In the genomic region with DNA sequence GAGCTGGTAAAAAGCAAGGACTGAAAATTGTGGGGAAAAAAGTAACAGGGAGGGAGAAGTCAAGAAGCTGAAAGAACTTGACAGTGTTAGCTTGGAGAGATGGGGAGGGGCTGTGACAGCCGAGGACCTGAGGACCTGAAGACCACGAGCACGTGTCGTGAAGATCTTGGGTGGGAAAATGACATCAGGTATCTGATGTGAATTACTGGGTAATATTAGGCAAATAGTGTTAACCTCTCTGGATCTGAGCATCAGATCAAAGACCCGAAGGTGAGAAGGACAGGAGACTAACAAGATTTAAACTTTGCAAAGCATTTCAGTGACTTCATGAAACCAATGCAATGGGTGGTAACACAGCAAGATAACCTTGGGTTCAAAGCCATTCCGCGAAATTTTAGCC, we compare ENCODE assay signal across 8 mouse cellular contexts. TPM values are rescaled to one million over a fixed set of nuclear protein-coding genes. Genes with fewer than 3 reads are reported as not detected.
A peak's percentile ranks its signal among the peaks of the same experiment; 100 is the strongest.
DNase-seq lines count a peak whose midpoint lies in the region; ATAC-seq and TF ChIP-seq lines count a peak whose summit lies in the region.

No protein-coding gene starts in this region.

- H3K4me3 ChIP-seq in lung, embryonic 14.5 days (ENCODE audit: low read depth, low read length) = peak overlapping the region; percentile 88
- H3K4me3 ChIP-seq in forebrain, embryonic 12.5 days (replicated peaks) = peak overlapping the region; percentile 87
- peak overlapping the region; percentile 73 for H3K4me3 ChIP-seq in limb, embryonic 13.5 days
- H3K4me3 ChIP-seq in small intestine, adult 2 months (ENCODE audit: low read depth, low read length) = 0 out of 2 replicates have a peak overlapping the region, but pooled peaks have one; percentile 2
- no peak overlapping the region for H3K4me3 ChIP-seq in thymus, adult 2 months (ENCODE audit: control insufficient read depth, insufficient read depth, low read length)

- H3K9me3 ChIP-seq in lung, embryonic 14.5 days (ENCODE audit: low read depth, low read length) = no peaks in the 10 kb centered on the region
- H3K9me3 ChIP-seq in forebrain, embryonic 12.5 days = no peaks in the 10 kb centered on the region
- H3K9me3 ChIP-seq in limb, embryonic 13.5 days = no peaks in the 10 kb centered on the region

- no peak for DNase-seq in lung, embryonic 14.5 days
- DNase-seq in lung, postnatal 25 days (ENCODE audit: low spot score) = no peak
- no peak for DNase-seq in cerebellum, postnatal 4 days (ENCODE audit: low spot score in 2 of 2)
- no peak for DNase-seq in thymus, adult 2 months
- no peak for DNase-seq in adrenal gland, postnatal 14 days

- peaks cover 43% of the 10 kb centered on the region for H3K36me3 ChIP-seq in lung, embryonic 14.5 days (ENCODE audit: insufficient read depth)
- peaks cover 54% of the 10 kb centered on the region for H3K36me3 ChIP-seq in forebrain, embryonic 12.5 days (replicated peaks)
- H3K36me3 ChIP-seq in limb, embryonic 13.5 days = peaks cover 45% of the 10 kb centered on the region
- H3K36me3 ChIP-seq in small intestine, adult 2 months (ENCODE audit: control insufficient read depth, insufficient read depth, low read length) = peaks cover 25% of the 10 kb centered on the region
- peaks cover 30% of the 10 kb centered on the region for H3K36me3 ChIP-seq in thymus, adult 2 months (ENCODE audit: control insufficient read depth, insufficient read depth, low read length)

- H3K27me3 ChIP-seq in lung, embryonic 14.5 days (ENCODE audit: insufficient read depth, low read length) = no peaks in the 10 kb centered on the region
- no peaks in the 10 kb centered on the region for H3K27me3 ChIP-seq in forebrain, embryonic 12.5 days
- no peaks in the 10 kb centered on the region for H3K27me3 ChIP-seq in limb, embryonic 13.5 days
- H3K27me3 ChIP-seq in small intestine, adult 2 months (ENCODE audit: control insufficient read depth, insufficient read depth, low read length) = no peaks in the 10 kb centered on the region
- H3K27me3 ChIP-seq in thymus, adult 2 months (ENCODE audit: control insufficient read depth, insufficient read depth, low read length) = no peaks in the 10 kb centered on the region

- no peak for ATAC-seq in lung, embryonic 14.5 days (ENCODE audit: insufficient read depth)
- no peak for ATAC-seq in forebrain, embryonic 12.5 days (ENCODE audit: low FRiP score)
- no peak for ATAC-seq in limb, embryonic 13.5 days (ENCODE audit: low FRiP score, low read depth)

- no peak for TF ChIP-seq POLR2A in small intestine, adult 2 months (IDR thresholded peaks at IDR 0.05; ENCODE audit: low read depth, low read length)
- no peak for TF ChIP-seq POLR2A in thymus, adult 2 months (IDR thresholded peaks at IDR 0.05; ENCODE audit: control insufficient read depth, extremely low read depth, insufficient read depth, low read length, poor library complexity)

- TF ChIP-seq CTCF in lung, embryonic 14.5 days (IDR thresholded peaks at IDR 0.05; ENCODE audit: low read depth) = no peak
- TF ChIP-seq CTCF in small intestine, adult 2 months (IDR thresholded peaks at IDR 0.05; ENCODE audit: extremely low read depth, insufficient read length, insufficient replicate concordance, low read depth, low read length) = no peak
- TF ChIP-seq CTCF in thymus, adult 2 months (IDR thresholded peaks at IDR 0.05; ENCODE audit: borderline replicate concordance, control insufficient read depth, extremely low read depth, insufficient read depth, low read length, poor library complexity) = no peak

- peak overlapping the region; percentile 87 for H3K4me2 ChIP-seq in lung, embryonic 14.5 days
- H3K4me2 ChIP-seq in forebrain, embryonic 12.5 days = peak overlapping the region; percentile 73
- H3K4me2 ChIP-seq in limb, embryonic 13.5 days (replicated peaks) = peak overlapping the region; percentile 81

- H3K4me1 ChIP-seq in lung, embryonic 14.5 days (ENCODE audit: insufficient read depth) = no peaks in the 10 kb centered on the region; the same call in 1 of the 2 replicates
- H3K4me1 ChIP-seq in forebrain, embryonic 12.5 days = peaks cover 24% of the 10 kb centered on the region
- H3K4me1 ChIP-seq in limb, embryonic 13.5 days = peaks cover 24% of the 10 kb centered on the region
- H3K4me1 ChIP-seq in small intestine, adult 2 months (ENCODE audit: control insufficient read depth, insufficient read depth, insufficient read length, low read length) = peaks cover 5% of the 10 kb centered on the region; the same call in 1 of the 2 replicates
- H3K4me1 ChIP-seq in thymus, adult 2 months (replicated peaks; ENCODE audit: control insufficient read depth, insufficient read depth, low read length) = peaks cover 2% of the 10 kb centered on the region

- WGBS in lung, embryonic 14.5 days = 14% methylated on average over 7 of the region's 7 CpGs
- WGBS in forebrain, embryonic 12.5 days = 31% methylated on average over 7 of the region's 7 CpGs
- WGBS in limb, embryonic 13.5 days = 20% methylated on average over 7 of the region's 7 CpGs
- 7% methylated on average over 7 of the region's 7 CpGs for WGBS in small intestine, adult 2 months
- WGBS in thymus, adult 2 months = 18% methylated on average over 7 of the region's 7 CpGs

- no peak overlapping the region for H3K27ac ChIP-seq in lung, embryonic 14.5 days (ENCODE audit: low read depth)
- H3K27ac ChIP-seq in forebrain, embryonic 12.5 days = no peak overlapping the region
- no peak overlapping the region for H3K27ac ChIP-seq in limb, embryonic 13.5 days
- no peak overlapping the region for H3K27ac ChIP-seq in small intestine, adult 2 months (ENCODE audit: insufficient read depth, low read depth, low read length)
- H3K27ac ChIP-seq in thymus, adult 2 months (ENCODE audit: control insufficient read depth, insufficient read depth, low read length) = no peak overlapping the region

- peak overlapping the region; percentile 88; the same call in 1 of the 2 replicates for H3K9ac ChIP-seq in lung, embryonic 14.5 days
- H3K9ac ChIP-seq in forebrain, embryonic 12.5 days = peak overlapping the region; percentile 87
- peak overlapping the region; percentile 89 for H3K9ac ChIP-seq in limb, embryonic 13.5 days

RNA-seq across cellular contexts. Expression of a gene that starts 1.0 kb away (rescaled TPM):
- polyA plus RNA-seq in lung, embryonic 14.5 days (2014; fragmentation: Nextera tagmentation; extraction: Ambion mirVana) = 35.0 and 37.5 TPM in 2 replicates
- 41.5 and 42.1 TPM in 2 replicates for polyA plus RNA-seq in forebrain, embryonic 12.5 days (2016; fragmentation: Nextera tagmentation; extraction: Ambion mirVana)
- 25.7 and 28.3 TPM in 2 replicates for polyA plus RNA-seq in limb, embryonic 13.5 days (2015; fragmentation: Nextera tagmentation; extraction: Ambion mirVana)
- polyA plus RNA-seq in small intestine, adult 2 months (2012; rRNA removed) = 3.3 and 6.0 TPM in 2 replicates
- polyA plus RNA-seq in thymus, adult 2 months (2012; rRNA removed) = 10.1 and 11.3 TPM in 2 replicates
- total RNA-seq in adrenal gland, postnatal 14 days (2021) = 21.2 and 23.9 TPM in 2 replicates

RNA-seq across cellular contexts. Expression of a gene that starts 1.0 kb away (rescaled TPM):
- polyA plus RNA-seq in lung, embryonic 14.5 days (2014; fragmentation: Nextera tagmentation; extraction: Ambion mirVana) = 61.9 and 62.6 TPM in 2 replicates
- 54.5 and 55.6 TPM in 2 replicates for polyA plus RNA-seq in forebrain, embryonic 12.5 days (2016; fragmentation: Nextera tagmentation; extraction: Ambion mirVana)
- 58.8 and 62.1 TPM in 2 replicates for polyA plus RNA-seq in limb, embryonic 13.5 days (2015; fragmentation: Nextera tagmentation; extraction: Ambion mirVana)
- 3.2 and 5.9 TPM in 2 replicates for polyA plus RNA-seq in small intestine, adult 2 months (2012; rRNA removed)
- 10.7 and 12.8 TPM in 2 replicates for polyA plus RNA-seq in thymus, adult 2 months (2012; rRNA removed)
- total RNA-seq in adrenal gland, postnatal 14 days (2021) = 31.5 and 35.5 TPM in 2 replicates

RNA-seq across cellular contexts. Expression of a gene that starts 8.8 kb away (rescaled TPM):
- polyA plus RNA-seq in lung, embryonic 14.5 days (2014; fragmentation: Nextera tagmentation; extraction: Ambion mirVana) = 842 and 846 TPM in 2 replicates
- polyA plus RNA-seq in forebrain, embryonic 12.5 days (2016; fragmentation: Nextera tagmentation; extraction: Ambion mirVana) = 728 and 759 TPM in 2 replicates
- 677 and 710 TPM in 2 replicates for polyA plus RNA-seq in limb, embryonic 13.5 days (2015; fragmentation: Nextera tagmentation; extraction: Ambion mirVana)
- polyA plus RNA-seq in small intestine, adult 2 months (2012; rRNA removed) = 6,016 and 7,190 TPM in 2 replicates
- polyA plus RNA-seq in thymus, adult 2 months (2012; rRNA removed) = 2,836 and 2,976 TPM in 2 replicates
- 1,778 and 1,846 TPM in 2 replicates for total RNA-seq in adrenal gland, postnatal 14 days (2021)

RNA-seq across cellular contexts. Expression of a gene that starts 13.0 kb away (rescaled TPM):
- 286 and 291 TPM in 2 replicates for polyA plus RNA-seq in lung, embryonic 14.5 days (2014; fragmentation: Nextera tagmentation; extraction: Ambion mirVana)
- polyA plus RNA-seq in forebrain, embryonic 12.5 days (2016; fragmentation: Nextera tagmentation; extraction: Ambion mirVana) = 353 and 383 TPM in 2 replicates
- polyA plus RNA-seq in limb, embryonic 13.5 days (2015; fragmentation: Nextera tagmentation; extraction: Ambion mirVana) = 314 and 331 TPM in 2 replicates
- polyA plus RNA-seq in small intestine, adult 2 months (2012; rRNA removed) = 16.9 and 38.0 TPM in 2 replicates
- polyA plus RNA-seq in thymus, adult 2 months (2012; rRNA removed) = 67.6 and 92.9 TPM in 2 replicates
- 71.3 and 78.3 TPM in 2 replicates for total RNA-seq in adrenal gland, postnatal 14 days (2021)

RNA-seq across cellular contexts. Expression of a gene that starts 39.2 kb away (rescaled TPM):
- polyA plus RNA-seq in lung, embryonic 14.5 days (2014; fragmentation: Nextera tagmentation; extraction: Ambion mirVana) = 1,568 and 1,614 TPM in 2 replicates
- polyA plus RNA-seq in forebrain, embryonic 12.5 days (2016; fragmentation: Nextera tagmentation; extraction: Ambion mirVana) = 1,436 and 1,463 TPM in 2 replicates
- polyA plus RNA-seq in limb, embryonic 13.5 days (2015; fragmentation: Nextera tagmentation; extraction: Ambion mirVana) = 1,815 and 1,838 TPM in 2 replicates
- polyA plus RNA-seq in small intestine, adult 2 months (2012; rRNA removed) = 54.5 and 78.1 TPM in 2 replicates
- 407 and 496 TPM in 2 replicates for polyA plus RNA-seq in thymus, adult 2 months (2012; rRNA removed)
- 283 and 320 TPM in 2 replicates for total RNA-seq in adrenal gland, postnatal 14 days (2021)
